Mouse (Mus musculus): Measurements from ENCODE around the gene Abca5.

Gene Abca5

DNA sequence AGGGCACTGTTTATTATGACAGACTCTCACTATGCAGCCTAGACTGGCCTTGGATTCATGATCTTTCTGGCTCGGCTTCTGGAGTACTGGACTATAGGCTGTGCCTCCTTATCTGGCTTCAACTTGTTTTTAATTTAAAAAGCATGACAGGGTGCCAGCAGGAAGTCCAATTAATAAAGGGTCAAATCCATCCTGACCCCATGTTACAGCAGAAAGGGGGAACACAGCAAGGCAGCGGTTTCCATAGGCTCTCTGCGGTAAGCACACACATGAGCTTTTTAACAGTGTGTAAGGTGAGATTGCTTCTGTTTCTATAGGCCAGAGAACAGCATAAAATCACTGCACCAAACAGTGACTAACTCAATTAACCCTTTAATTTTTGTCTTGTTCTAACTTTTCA, 34.1 kb downstream of the Abca5 start:
- DNase-seq (ENCODE audit: low read depth, low spot score): no peak

GRCm38 (mm10) chr11:110297917-110298533, 39.5 kb downstream of the Abca5 start:
- DNase-seq (ENCODE audit: low read depth, low spot score): peak; percentile 67

DNA sequence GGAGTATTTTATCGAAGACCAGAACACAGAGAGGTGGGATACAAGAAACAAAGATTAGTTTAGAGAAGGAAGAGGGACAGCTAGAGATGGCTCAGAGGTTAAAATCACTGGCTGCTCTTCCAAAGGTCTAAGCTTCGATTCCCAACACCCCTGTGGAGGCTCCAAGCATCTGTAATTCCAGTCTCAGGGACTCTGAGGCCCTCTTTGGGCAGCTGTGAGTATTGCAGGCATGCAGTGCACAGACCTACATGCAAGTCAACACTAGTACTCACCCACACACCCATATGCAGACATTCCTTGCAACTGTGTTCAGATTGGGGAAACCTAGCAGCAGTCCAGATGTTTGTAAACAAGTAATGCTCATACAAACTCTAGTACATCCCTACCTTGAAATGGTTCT, 46.9 kb downstream of the Abca5 start:
- DNase-seq (ENCODE audit: low read depth, low spot score): peak; percentile 16

GRCm38 (mm10) chr11:110288423-110288822, 49.1 kb downstream of the Abca5 start:
- DNase-seq (ENCODE audit: low read depth, low spot score): no peak

- DNase-seq (ENCODE audit: low read depth, low spot score): no peak
These were observed 49.8 kb downstream of the Abca5 start for GRCm38 (mm10) chr11:110287694-110288093.

DNA sequence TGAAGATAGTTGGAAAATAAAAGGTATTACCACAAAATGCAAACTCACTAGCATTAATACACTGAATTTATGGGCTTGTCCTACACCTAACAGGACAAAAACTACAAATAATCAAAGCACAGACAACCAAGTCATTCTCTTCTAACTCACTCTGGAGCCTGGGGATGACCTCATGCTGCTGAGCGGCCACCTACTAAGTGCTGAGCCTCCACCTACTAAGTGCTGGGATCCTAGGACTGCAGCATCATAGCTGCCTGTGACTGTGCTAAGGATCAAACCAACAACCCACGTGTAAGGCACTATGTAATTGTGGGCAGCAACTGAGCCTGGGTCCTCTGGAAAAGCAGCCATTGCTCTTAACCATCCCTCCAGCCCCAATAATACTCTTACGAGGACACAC, 51.2 kb downstream of the Abca5 start:
- no peak for DNase-seq (ENCODE audit: low read depth, low spot score)

GRCm38 (mm10) chr11:110284849-110285248, 52.7 kb downstream of the Abca5 start:
- DNase-seq (ENCODE audit: low read depth, low spot score): no peak

GRCm38 (mm10) chr11:110284185-110284787, 53.2 kb downstream of the Abca5 start:
- DNase-seq (ENCODE audit: low read depth, low spot score): no peak

- DNase-seq (ENCODE audit: low read depth, low spot score): no peak
These were observed 62.7 kb downstream of the Abca5 start for GRCm38 (mm10) chr11:110274794-110275193.

- peak; percentile 75 for DNase-seq (ENCODE audit: low read depth, low spot score)
These were observed 65.8 kb downstream of the Abca5 start for GRCm38 (mm10) chr11:110271745-110272144.

GRCm38 (mm10) chr11:110268244-110268844, 69.2 kb downstream of the Abca5 start:
- peak; percentile 85 for DNase-seq (ENCODE audit: low read depth, low spot score)

GRCm38 (mm10) chr11:110267232-110267631, 70.3 kb downstream of the Abca5 start:
- no peak for DNase-seq (ENCODE audit: low read depth, low spot score)

DNA sequence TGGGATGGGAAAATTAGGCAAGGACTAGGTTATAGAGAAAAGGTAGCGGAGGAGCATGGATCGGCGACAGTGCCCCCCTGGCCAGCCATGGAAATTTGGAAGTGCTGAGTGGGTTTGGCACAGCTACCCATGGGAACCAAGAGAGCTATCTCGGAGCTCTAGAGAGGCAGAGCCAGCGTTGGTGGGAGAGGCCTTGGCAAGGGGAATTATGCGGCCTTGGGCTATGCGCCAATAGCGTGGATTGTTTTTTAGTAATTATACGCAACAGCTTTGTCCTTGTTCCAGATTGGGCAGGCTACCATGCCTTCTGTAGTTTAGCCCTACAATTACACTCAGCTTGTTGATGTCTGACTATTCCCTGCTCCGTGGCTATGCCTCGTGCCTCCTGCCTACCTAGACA, 70.8 kb downstream of the Abca5 start:
- DNase-seq (ENCODE audit: low read depth, low spot score): no peak

DNA sequence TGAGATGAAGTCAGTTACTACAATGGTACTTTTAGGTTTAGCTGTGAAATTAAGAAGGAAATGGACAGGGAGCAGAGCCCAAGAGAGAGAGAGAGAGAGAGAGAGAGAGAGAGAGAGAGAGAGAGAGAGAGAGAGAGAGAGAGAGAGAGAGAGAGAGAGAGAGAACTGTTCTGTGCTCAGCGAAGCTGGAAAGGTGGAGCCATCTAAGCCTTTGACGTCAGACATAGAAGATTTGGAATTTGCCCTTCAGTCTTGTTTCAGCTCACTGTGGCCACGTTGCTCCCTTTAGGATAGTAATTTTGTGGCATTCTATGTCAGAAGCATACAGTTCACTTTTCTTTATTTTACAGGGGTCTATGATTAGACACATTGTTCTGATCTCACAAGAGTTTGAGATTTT, 75.6 kb downstream of the Abca5 start:
- no peak for DNase-seq (ENCODE audit: low read depth, low spot score)

- DNase-seq (ENCODE audit: low read depth, low spot score): no peak
These were observed 79.6 kb downstream of the Abca5 start for GRCm38 (mm10) chr11:110257911-110258310.

- no peak for DNase-seq (ENCODE audit: low read depth, low spot score)
These were observed 80.5 kb downstream of the Abca5 start for GRCm38 (mm10) chr11:110257061-110257460.

GRCm38 (mm10) chr11:110252256-110252655, 85.3 kb downstream of the Abca5 start:
- no peak for DNase-seq (ENCODE audit: low read depth, low spot score)

DNA sequence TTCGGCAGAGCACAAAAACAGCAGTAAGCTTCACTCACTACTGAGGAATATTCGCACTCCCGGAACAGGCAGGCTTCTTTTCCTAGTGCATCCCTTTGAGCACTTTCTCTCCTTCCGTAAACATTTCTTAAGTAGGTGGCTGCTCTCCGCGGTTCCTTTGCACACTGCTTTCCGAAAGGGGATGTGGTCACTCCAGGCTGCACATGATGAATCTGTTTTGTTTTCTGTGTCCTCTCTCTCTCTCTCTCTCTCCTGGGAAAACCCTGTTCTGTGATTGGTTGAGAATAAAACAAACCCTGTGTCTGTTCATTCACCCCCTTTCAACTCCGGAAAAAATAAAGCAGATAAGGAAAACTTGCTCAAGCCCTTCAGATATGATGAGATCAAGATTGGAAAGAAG, 86.0 kb downstream of the Abca5 start, which contains the start of gene Abca6:
Abca6 (minus strand) TSS at position 243 of the 400 bp plus-strand sequence.
- DNase-seq (ENCODE audit: low read depth, low spot score): peak; percentile 5

DNA sequence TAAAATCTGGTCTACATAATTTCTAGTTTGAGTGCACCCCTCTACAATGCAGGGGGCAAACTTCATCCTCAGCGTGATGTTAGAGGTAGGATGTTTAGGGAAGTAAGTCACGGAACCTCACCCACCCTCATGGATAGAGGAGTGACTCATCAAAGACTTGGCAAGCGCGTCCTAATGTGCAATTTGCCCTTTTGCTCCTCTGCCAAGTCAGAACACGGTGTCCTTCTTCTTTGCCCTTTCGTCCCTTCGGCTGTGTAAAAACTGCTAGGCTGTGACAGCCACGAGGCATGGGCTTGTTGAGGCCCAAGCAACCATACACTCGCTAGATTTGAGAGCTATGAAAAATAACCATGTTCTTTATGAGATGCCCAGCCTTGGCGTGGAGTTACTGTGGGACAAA, 92.8 kb downstream of the Abca5 start:
- no peak for DNase-seq (ENCODE audit: low read depth, low spot score)

- no peak for DNase-seq (ENCODE audit: low read depth, low spot score)
These were observed 100.0 kb downstream of the Abca5 start for GRCm38 (mm10) chr11:110237466-110237865.

- no peak for DNase-seq (ENCODE audit: low read depth, low spot score)
These were observed 104.5 kb downstream of the Abca5 start for GRCm38 (mm10) chr11:110232975-110233374.
